Mouse (Mus musculus): ENCODE data around the gene Sorbs2.

GRCm38 (mm10) chr8:45644651-45645050 is 137.1 kb downstream of the Sorbs2 start:
- TF ChIP-seq CTCF (IDR thresholded peaks at IDR 0.05; ENCODE audit: low read depth) (no peak), EP300 (IDR thresholded peaks at IDR 0.05; ENCODE audit: low read depth) (no peak)

All from liver, postnatal 0 days (tissue).